Mouse (Mus musculus) forebrain, embryonic 10.5 days (tissue): ENCODE results near the gene Sec62. TPM values are rescaled to one million over a fixed set of nuclear protein-coding genes. Genes with fewer than 3 reads are reported as not detected.

Source experiments
- DNase-seq: peaks from one replicate; pipeline ENCODE4 v3.0.0-alpha.2; 2017; ENCODE audit warnings: low spot score; ENCODE audit errors: extremely low spot score
- H3K27ac ChIP-seq: fragments of 300-500 bp; sonication (generic); 2 replicates; pipeline ENCODE4 v1.5.1; 2016; ENCODE audit warnings: mild to moderate bottlenecking
- H3K27me3 ChIP-seq: fragments of 300-500 bp; sonication (generic); 2 replicates; pipeline ENCODE4 v1.6.1; 2016; ENCODE audit warnings: mild to moderate bottlenecking; ENCODE audit not compliant: poor library complexity, severe bottlenecking
- H3K36me3 ChIP-seq: fragments of 300-500 bp; sonication (generic); replicated peaks from 2 replicates; pipeline ENCODE4 v1.6.1; 2016; ENCODE audit warnings: mild to moderate bottlenecking, moderate library complexity
- H3K4me1 ChIP-seq: fragments of 300-500 bp; sonication (generic); 2 replicates; pipeline ENCODE4 v1.6.1; 2016
- H3K4me3 ChIP-seq: fragments of 300-500 bp; sonication (generic); 2 replicates; pipeline ENCODE4 v1.5.1; 2016; ENCODE audit warnings: mild to moderate bottlenecking, moderate library complexity
- H3K9me3 ChIP-seq: fragments of 300-500 bp; sonication (generic); 2 replicates; pipeline ENCODE4 v1.6.1; 2016; ENCODE audit warnings: mild to moderate bottlenecking, moderate library complexity
- WGBS: fragments of 180-500 bp; shearing (Covaris S2); methylation state at CpG from one replicate; pipeline ENCODE4 v1.1.7; 2016; 5-methylcytosine and 5-hydroxymethylcytosine counted together
- polyA plus RNA-seq: library from polyadenylated mRNA; unstranded; fragments of >200 nt; fragmentation: Nextera tagmentation; extraction: Ambion mirVana; gene quantifications from 2 replicates; pipeline ENCODE4 v1.2.1, GENCODE M21; 2016

The Sec62 gene
- 49.8 and 56.5 TPM in 2 replicates for polyA plus RNA-seq

DNA sequence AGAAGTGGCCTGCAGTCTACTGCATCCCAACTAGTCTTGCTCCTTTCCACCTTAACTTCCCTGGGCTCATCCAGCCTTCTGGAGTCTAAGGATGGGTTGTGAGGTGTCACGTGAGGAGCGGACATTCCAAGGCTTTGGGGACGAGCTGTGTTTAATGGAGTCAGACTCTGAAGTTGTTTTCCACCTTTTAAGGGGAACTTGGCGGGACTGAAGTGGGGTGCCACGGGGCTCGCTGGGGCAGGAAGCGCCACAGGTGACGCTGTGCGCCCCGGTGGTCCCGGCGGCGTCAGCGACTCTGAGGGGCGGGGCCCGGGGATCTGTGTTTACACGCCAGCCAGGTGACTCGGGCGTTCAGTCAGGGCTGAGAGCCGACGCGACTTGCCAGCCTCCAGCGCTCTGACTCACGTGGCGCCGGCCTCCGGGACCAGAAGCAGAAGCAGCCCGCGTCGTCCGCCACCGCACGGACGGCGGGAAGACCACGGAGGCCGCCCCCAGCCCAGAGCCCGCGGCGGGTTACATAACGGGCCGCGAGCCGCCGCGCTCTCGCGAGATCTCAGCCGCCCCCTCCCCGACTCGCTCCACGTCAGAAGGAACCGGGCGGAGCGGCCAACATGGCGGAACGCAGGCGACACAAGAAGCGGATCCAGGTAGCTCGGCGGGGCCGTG is at the start of gene Sec62:
Gene Sec62, plus strand, starts transcription at position 139 of the 666 bp plus-strand sequence.
- no peaks in the 10 kb centered on the region for H3K36me3 ChIP-seq
- peak within 1 kb of the TSS; percentile 98 for H3K27ac ChIP-seq
- H3K4me1 ChIP-seq = peaks cover 17% of the 10 kb centered on the region
- under 1% methylated on average over 61 of the region's 62 CpGs for WGBS
- no peaks in the 10 kb centered on the region for H3K27me3 ChIP-seq
- H3K4me3 ChIP-seq = peak within 1 kb of the TSS; percentile 96
- H3K9me3 ChIP-seq = no peaks in the 10 kb centered on the region; the same call in 1 of the 2 replicates
- peak; percentile 93 for DNase-seq

DNA sequence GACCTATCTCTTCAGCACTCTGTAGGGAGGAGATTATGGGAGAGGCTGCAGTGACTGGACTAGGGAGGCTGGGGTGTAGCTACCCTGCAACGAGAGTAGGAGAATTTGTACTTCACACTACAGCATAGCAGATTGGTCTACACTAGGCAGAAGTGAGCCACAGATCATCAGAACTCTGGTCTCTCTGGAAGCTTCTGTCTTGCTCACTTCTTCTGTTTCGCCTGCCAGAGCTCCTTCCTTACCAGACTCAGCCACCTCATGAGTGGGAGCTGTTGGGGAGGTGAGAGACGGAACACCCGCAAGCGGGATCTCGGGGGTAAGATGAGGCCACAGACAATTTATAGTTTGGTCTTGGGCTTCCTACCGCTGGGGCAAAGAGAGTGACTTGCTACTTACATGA is 49.8 kb upstream of the Sec62 start:
- Histone ChIP-seq H3K36me3 (no peaks in the 10 kb centered on the region), H3K27ac (no peak overlapping the region), H3K27me3 (no peaks in the 10 kb centered on the region), H3K9me3 (peaks cover 7% of the 10 kb centered on the region; the same call in 1 of the 2 replicates), H3K4me3 (no peak overlapping the region), H3K4me1 (peaks cover 2% of the 10 kb centered on the region; the same call in 1 of the 2 replicates)
- no peak for DNase-seq
- 90% methylated on average over 7 of the region's 7 CpGs for WGBS

DNA sequence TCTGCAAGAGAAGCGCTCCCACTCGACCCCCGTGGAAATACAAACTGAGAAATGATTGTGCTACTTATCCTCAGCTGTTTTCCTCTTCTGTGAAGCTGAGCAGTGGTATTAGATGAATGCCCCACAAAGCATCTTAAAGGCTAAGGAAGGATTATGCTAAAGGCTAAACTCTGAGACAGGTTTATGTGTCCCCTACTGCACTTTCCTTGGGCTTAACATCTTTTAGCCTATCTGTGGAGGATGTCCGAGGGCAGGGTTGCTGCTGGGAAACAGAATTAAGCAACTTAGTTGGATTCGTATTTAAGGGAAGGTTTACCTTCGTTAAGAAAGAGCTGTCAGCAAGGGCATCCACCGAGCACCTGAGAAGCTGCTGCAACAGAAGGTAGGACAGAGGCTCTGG is 46.7 kb upstream of the Sec62 start, which contains the start of gene Samd7:
Gene Samd7, plus strand, starts transcription at position 288 of the 400 bp plus-strand sequence.
- no peak for DNase-seq
- H3K27me3 ChIP-seq = no peaks in the 10 kb centered on the region
- 77% methylated on average over 7 of the region's 7 CpGs for WGBS
- H3K36me3 ChIP-seq = no peaks in the 10 kb centered on the region
- no peak within 1 kb of the TSS for H3K27ac ChIP-seq
- H3K9me3 ChIP-seq = peaks cover 7% of the 10 kb centered on the region; the same call in 1 of the 2 replicates
- H3K4me1 ChIP-seq = no peaks in the 10 kb centered on the region
- no peak within 1 kb of the TSS for H3K4me3 ChIP-seq

DNA sequence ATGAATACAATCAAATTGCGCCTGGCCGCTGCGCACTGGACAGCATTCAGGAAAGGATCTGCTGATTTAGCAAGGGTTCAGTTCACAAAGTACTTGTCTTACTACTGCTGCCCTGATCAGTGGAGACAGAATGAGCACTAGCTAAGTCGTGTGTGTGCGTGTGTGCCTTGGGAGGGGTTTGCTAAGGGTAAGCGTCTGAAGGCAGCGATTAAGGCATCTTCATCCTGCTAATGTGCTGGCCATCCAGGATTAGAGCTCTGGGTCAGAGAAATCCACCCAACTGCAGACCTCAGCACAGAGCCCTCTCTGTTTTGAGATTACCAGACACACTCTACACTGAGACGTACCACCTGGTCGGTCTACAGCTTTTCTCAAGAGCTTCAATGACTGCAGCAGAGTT is 44.4 kb upstream of the Sec62 start:
- no peak for DNase-seq
- Histone ChIP-seq H3K27me3 (no peaks in the 10 kb centered on the region), H3K9me3 (peaks cover 7% of the 10 kb centered on the region; the same call in 1 of the 2 replicates), H3K4me3 (no peak overlapping the region), H3K27ac (no peak overlapping the region), H3K36me3 (no peaks in the 10 kb centered on the region), H3K4me1 (no peaks in the 10 kb centered on the region)
- WGBS = 92% methylated on average over 9 of the region's 9 CpGs

DNA sequence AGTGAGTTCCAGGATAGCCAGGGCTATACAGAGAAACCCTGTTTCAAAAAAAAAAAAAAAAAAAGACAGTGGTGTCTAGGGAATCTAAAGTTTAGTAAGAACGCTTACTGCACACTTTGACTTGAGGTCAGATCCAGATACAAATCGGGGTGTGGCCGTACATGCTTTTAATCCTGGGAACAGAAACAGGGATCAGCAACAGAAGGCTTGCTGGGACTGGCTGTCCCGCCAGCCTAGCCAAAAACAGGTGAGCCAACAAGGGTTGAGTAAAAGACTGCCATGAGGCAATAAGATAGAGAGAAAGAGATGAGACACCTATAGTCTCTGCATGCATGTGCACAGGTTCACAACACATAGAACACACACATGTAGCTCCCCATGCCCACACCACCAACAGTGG is 38.0 kb upstream of the Sec62 start:
- DNase-seq = no peak
- no peaks in the 10 kb centered on the region for H3K27me3 ChIP-seq
- no peaks in the 10 kb centered on the region for H3K4me1 ChIP-seq
- H3K36me3 ChIP-seq = no peaks in the 10 kb centered on the region
- H3K9me3 ChIP-seq = no peaks in the 10 kb centered on the region
- no peak overlapping the region for H3K4me3 ChIP-seq
- 91% methylated on average over 4 of the region's 4 CpGs for WGBS
- no peak overlapping the region for H3K27ac ChIP-seq

DNA sequence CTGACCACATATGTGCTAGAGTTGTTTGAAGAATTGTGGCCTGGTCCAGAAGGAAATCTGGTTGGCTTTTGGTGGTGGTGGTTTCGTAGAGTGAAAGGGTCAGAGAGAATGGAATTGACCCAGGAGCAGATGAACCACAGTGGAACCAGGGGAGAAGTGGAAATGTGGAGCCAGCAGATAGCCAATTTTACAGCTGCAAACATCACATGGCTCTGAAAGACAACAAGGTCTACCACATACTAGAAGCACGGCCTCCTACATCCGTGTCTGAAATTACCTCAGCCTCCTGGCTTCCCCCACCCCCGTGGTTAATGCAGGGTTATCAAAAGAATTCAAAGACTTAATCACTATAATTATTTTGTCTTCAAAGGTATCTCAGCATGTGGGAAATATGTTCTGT is 27.8 kb upstream of the Sec62 start:
- Histone ChIP-seq H3K4me1 (no peaks in the 10 kb centered on the region), H3K4me3 (no peak overlapping the region), H3K27ac (no peak overlapping the region), H3K27me3 (no peaks in the 10 kb centered on the region), H3K9me3 (no peaks in the 10 kb centered on the region), H3K36me3 (no peaks in the 10 kb centered on the region)
- no peak for DNase-seq
- 92% methylated on average over 4 of the region's 4 CpGs for WGBS

DNA sequence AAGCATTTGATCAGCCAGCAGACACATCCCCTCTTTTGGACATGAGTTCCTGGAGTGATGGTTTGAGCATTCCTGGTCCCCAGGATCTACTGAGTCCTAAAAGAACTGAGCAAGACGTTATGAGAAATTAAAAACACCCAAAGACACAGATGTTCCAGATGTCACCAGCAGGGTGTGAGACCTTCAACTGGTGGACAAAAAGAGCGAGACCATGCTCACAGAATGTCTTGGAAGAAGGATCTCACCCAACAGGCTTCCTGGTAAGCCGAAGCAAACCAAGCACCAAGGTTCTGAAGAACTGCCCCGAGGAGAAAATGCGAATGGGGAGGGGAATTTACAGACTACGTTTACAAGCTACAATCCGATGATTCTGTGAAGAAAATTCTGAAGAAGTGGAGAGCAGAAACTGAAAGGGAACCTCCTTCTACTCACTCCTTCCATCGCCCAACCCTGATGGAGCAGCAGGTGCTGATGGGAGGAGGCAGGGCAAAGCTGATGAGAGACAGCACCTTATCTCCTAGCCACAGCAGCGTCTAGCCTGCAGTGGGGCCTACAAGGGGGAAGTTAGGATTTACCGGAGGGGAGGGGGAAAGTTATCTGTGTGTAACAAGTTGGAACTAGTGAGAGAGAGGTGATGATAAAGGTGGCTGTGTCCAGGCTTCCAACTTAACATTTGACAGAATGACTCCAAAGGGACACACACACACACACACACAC is 27.2 kb upstream of the Sec62 start:
- Histone ChIP-seq H3K9me3 (no peaks in the 10 kb centered on the region), H3K4me1 (no peaks in the 10 kb centered on the region), H3K36me3 (no peaks in the 10 kb centered on the region), H3K4me3 (no peak overlapping the region), H3K27me3 (no peaks in the 10 kb centered on the region), H3K27ac (no peak overlapping the region)
- WGBS = 84% methylated on average over 10 of the region's 10 CpGs
- no peak for DNase-seq

DNA sequence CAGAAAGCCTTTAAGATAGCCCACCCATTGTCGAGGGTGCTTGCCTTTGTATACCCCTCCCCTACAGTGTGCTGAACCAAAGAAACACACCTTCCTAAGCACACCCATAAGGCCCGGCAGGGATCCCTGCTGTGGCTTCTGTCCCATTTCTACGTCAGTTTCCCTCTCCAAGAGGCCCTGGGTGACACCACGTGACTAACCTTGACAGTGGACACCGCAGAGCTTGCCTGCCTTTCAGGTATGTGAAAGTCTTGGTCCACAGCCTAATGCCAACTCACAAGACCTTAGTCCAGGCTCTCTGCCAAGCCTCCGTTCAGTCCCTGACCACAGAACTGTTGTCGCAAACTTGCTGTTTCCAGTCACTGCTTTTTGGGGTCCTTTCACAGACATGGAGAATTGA is 26.5 kb upstream of the Sec62 start:
- Histone ChIP-seq H3K27ac (0 out of 2 replicates have a peak overlapping the region, but pooled peaks have one; percentile 2), H3K36me3 (no peaks in the 10 kb centered on the region), H3K4me1 (no peaks in the 10 kb centered on the region), H3K4me3 (no peak overlapping the region), H3K27me3 (no peaks in the 10 kb centered on the region), H3K9me3 (no peaks in the 10 kb centered on the region)
- DNase-seq = no peak
- 80% methylated on average over 7 of the region's 7 CpGs for WGBS

DNA sequence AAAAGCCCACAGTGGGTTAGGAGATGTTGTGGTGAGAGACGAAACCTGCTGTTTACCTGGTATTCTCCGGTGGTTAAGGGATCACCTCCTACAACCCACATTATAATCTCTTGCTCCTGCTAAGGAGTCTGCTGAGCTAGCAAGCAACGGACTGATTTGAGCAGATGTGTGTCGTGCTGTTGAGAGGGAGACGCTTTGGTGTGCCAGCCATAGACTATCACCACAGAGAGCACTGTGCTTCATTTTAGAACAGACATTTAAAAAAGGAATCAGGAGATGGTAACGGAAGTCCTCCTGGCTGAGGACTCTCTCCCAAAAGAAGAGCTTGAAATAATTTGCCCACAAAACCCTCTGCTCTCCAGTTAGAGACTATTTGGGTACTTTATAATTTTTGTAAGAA is 25.4 kb upstream of the Sec62 start:
- no peaks in the 10 kb centered on the region for H3K4me1 ChIP-seq

DNA sequence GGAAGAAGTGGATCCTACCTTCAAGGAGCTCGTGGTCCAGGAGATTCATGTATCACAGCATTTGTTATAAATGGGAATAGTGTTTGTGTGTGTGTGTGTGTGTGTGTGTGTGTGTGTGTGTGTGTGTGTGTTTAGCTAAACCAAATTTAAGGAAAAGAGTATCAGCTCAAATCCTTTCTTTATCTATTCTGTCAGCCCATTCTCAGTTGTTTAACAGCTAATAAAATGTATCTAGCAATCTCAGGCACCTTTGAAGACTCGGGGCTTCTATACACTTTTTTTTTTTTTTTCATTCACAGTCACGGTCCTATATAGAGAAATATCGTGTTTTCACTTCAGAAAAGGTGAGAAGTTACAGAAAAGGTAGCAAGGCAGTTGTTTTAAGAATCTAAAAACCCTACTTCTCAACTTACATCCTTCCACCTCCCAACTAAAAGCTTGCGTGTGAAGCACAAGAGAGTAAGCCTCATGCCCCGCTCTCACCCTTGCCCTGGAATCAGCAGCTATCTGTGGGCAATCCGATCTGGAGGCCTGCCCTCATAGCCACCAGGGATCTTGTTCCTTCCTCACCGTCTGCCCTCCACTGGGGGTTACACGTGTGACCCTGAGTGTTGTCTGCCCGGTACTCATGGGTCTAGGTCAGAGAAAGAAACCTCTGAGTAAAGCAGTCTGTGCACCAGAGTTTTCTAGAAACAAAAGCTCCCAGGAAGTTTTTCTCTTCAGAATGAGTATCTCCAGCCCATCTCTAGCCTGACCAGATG is 22.7 kb upstream of the Sec62 start:
- DNase-seq = no peak
- 74% methylated on average over 10 of the region's 10 CpGs for WGBS
- Histone ChIP-seq H3K27ac (no peak overlapping the region), H3K4me1 (no peaks in the 10 kb centered on the region), H3K9me3 (no peaks in the 10 kb centered on the region), H3K27me3 (no peaks in the 10 kb centered on the region), H3K36me3 (no peaks in the 10 kb centered on the region), H3K4me3 (no peak overlapping the region)

More for the DNA sequence above, 25.4 kb upstream of the Sec62 start:
- Histone ChIP-seq H3K27ac (no peak overlapping the region), H3K36me3 (no peaks in the 10 kb centered on the region), H3K27me3 (no peaks in the 10 kb centered on the region), H3K9me3 (no peaks in the 10 kb centered on the region), H3K4me3 (no peak overlapping the region)
- WGBS = 91% methylated on average over 6 of the region's 6 CpGs
- DNase-seq = no peak

DNA sequence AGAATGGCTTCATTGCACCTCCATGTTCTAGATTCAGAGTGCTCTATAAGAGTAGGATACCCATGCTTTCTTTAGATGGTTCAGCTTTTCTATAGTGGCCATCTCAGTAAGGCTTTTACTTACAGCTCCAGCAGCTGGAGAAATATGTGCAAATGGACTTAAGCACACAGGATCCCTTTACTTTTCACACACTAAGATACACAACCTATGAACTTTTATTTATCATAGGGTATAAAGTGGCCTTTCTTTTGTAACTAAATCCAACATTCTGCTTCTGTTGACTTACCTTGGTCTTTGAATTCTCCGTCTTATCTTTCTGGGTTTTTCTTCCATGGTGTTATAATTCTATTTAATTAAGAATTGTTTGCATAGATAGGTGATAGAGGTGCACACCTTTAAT is 21.1 kb upstream of the Sec62 start:
- H3K27me3 ChIP-seq = no peaks in the 10 kb centered on the region
- WGBS = 95% methylated on average over 1 of the region's 1 CpGs

DNA sequence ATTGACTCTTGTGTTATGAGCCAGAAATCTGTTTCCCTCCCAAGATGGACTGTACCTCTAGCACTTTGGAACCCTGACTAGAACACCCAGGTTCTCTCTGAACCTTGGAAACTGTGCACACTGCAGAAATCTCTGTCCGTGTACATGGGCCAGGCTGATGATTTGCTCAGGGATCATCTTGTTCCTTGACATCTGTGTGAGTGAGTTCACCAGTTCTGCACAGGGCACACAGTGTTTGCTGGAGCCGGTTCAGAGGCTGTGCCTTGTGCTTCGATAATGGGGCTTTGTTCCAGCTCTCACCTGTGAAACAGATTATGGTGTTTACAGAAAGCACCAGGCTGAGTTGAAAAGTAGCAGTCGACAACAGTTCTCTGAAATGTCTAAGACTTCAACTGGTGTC is 20.0 kb upstream of the Sec62 start:
- Histone ChIP-seq H3K36me3 (no peaks in the 10 kb centered on the region), H3K4me3 (no peak overlapping the region), H3K27ac (no peak overlapping the region), H3K4me1 (no peaks in the 10 kb centered on the region), H3K9me3 (no peaks in the 10 kb centered on the region), H3K27me3 (no peaks in the 10 kb centered on the region)
- no peak for DNase-seq
- 75% methylated on average over 4 of the region's 4 CpGs for WGBS

More for the DNA sequence above, 21.1 kb upstream of the Sec62 start:
- Histone ChIP-seq H3K9me3 (no peaks in the 10 kb centered on the region), H3K36me3 (no peaks in the 10 kb centered on the region), H3K4me1 (no peaks in the 10 kb centered on the region), H3K4me3 (no peak overlapping the region), H3K27ac (no peak overlapping the region)
- no peak for DNase-seq
